Mouse (Mus musculus): ENCODE measurements around the gene Ncor2.

Ncor2 gene

DNA sequence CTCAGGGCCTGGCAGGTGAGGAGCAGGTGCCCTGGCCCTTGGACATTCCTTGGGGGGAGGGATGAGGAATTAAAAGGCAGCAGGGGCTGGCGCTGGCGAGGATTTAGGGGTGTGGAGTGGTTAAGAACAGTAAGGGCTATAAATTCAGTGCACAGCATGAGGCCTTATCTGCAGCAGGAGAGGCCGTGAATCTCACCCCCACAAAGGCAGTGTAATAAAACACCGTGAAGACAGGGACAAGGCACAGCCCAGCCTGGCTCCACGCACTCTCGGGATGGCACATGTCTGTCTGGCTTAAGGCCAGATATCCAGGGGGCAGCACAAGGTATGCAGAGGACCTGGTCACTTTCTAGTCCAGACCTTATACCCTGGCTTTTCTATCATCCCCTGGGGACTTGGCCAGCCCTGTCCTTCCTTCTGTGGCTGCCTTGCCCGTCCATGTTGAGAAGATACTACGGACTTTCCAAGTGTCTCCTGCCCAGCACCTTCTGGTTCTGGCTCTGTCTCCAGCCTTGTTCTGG lies 93.9 kb downstream of the Ncor2 start:
- no peak for DNase-seq

DNA sequence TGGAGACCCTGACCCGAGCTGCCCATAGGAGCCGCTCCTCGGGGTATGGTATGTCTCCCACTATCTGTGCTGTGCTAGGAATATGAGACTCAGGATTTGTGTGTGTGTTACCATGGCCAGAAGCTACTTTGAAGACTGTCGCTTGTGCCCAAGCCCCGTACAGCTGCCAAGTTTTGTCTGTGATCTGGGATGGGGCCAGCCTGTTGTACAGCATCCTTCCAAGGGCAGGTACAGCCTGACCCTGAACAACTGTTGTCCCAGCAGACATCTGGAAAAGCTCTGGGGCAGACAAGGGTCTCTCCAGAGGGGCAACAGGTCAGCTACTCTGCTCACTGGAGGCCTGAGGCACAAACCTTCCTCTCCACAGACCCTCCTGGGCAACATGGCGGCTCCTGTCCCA lies 95.3 kb downstream of the Ncor2 start:
- DNase-seq, result no peak

DNA sequence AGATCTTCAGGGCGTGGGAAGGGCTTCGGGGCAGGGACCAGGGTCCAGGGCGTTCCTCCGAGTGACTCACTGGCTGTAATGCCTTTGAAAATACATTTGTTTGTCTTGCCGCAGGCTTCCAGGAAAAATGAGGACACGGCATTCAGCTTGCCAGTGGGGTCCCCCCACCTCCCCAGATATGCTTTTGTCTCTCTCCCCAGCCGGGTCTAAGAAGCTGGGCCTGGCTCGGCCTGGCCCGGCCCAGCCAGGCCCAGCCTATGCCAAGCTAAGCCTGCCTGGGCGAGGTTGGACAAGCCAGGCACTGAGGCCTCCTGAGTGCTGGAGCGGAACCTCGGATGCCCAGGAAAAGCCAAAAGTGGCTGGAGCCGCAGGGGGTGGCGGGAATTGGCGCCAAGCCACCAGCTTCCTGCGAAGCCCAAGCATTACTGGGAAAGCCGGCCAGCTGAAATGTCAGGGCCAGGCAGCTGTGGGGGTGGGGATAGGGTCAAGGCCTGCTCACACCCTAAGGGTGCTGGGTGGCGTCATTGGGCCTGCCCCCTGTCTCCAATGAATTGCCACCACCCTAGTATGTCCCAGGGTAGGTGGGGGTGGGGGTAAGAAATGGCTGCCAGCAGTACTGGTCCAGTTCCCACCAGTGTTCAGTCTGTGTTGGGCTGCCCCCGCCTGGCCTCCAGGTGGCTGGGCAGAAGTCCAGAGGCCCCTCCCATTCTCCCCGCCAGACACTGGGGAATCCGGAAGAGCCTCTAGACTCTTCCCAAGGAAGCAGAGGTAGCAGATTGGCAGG lies 97.5 kb downstream of the Ncor2 start:
- peak; percentile 57 for DNase-seq

DNA sequence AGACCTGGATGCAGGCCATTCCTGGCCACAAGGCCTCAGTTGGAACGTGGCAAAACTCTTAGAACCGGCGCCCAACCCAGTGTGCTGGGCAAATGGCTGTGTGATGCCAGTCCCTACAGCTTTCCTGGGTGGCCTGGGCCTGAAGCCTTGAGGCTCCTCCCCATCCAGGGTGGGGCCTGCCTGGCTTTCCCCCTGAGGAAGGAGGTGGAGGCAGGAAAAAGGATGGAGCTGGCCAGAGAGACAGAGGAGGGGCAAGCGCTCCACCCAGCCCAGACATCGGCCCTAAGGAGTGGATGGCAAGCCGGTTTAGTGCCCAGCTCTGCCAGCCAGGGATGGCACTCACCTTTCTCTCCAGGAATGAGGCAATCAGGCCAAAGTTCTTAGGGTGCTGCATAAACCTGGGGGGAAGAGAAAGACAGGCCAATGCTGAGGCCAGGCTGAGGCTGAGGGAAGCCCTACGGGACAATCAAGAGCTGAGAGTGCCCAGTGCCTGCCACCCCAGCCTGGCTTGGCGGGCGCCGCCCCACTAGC lies 98.2 kb downstream of the Ncor2 start:
- DNase-seq, result no peak

DNA sequence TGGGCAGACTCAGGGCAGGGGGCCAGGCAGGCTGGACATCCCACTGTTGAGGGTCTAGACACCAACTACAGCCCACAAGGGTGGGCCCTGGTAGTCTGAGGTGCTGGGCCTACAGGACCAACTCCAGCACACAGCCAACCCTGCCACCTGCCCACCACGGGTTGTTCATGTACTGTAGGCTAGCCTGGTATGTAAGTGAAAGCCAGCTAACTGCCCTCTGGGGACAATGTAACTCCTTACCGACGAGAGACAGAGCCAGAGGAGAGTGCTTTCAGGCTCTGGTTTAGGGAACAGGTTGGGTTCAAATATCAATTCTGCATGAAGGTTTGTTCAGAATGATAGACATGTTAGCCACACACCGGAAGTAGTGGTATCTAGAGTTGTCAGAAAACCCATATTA lies 98.7 kb downstream of the Ncor2 start:
- no peak for DNase-seq

DNA sequence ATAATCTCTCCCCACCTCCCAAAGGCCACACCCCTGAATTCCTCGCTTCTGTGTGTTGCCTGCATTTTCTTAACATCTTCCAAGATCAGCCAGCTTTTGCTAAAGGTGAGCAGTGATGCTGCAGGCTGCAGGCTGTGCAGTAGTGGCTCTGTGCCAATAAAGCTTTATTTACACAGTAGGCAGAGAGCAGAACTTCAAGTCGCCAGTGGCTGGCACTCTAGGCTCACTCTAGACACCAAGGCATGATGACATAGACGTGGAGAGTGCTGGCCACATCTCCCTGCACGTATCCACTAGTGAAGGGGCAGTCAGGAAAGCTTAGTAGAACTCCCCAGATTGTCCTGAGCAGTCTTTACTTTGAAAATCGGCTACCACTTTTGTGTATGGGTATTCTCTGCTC lies 100.8 kb downstream of the Ncor2 start:
- no peak for DNase-seq

DNA sequence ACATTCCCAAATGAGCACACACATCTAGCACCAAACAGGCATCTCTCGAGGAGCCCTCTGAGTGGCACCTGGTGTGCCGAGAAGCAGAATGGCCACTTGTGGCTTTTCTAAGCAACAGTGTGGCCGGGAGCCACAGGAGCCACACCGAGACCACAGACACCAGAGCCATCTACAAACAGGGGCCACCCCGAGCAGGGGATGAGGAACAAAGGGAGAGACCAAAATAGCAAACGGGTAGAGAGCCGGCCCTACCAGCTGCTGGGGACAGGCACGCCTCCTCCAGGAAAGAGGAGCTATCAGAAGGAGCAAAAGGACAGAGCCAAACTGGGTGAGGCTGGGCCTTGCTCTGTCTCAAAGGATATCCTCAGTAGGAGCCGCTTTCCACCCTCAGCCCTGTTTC lies 102.8 kb downstream of the Ncor2 start:
- DNase-seq, result no peak

DNA sequence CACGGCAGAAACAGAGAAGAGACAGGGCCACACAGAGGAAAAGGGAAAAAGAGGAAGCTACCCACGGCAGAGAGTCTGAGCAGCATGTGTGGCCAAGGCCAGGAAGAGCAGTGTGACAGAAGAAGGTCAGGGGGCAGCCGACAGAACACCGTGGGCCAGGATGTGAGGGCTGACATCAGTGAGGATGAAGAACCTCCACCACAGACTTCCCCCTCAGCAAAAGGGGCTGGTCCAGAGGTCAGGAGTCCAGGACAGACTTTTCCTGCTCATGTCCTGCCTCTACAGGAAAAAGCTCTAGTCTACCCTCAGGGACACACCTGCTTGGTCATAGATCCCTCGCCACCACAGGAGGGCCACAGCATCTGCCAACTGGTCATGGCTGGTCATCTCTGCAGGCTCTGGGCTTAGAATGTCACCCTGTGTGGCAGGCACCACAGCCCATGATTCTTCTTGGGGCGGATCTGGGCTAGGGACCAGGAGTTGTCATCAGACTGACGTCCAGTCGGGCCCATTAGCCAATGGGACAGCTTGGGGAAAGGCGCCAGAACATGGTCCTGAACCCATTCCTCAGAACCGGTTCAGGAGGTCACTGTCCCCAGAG lies 104.3 kb downstream of the Ncor2 start:
- DNase-seq, result no peak

DNA sequence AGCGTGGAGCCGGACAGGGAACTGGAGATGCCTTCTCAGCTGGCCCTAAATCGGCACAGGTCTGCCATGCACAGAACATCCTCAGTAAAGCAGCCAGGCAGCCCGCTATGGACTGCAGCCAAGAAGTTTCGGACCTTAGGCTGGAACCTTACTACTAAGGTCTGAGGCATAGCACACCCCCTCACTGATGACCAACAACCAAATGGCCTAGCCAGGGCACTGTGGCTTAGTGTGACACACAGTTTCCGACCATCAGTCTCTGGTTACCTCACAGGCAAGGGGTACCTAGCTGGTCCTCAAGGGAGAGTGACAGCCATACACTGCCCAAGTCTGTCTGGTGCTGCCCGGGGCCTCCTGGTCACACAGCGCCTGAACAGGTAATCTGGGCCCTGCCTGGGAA lies 105.1 kb downstream of the Ncor2 start:
- no peak for DNase-seq

DNA sequence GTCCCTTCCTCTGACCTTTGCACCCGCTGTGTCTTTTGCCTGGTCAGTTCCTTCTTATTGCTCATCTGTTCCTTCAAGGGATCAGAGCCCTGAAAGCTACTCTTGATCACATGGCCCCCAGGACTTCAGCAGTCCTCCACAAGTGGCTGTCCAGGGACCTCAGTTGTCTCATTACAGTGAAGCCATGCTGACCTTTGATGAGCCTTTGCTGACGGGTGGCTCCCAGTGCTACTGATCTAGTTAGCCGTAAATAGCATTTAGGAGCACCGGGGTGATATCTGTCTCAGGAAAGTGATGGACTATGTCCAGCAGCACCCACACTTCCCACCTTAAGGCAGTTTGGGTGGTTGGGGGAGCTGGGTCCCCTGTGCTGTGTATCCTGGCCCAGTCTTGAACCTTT lies 105.7 kb downstream of the Ncor2 start:
- DNase-seq, result no peak

DNA sequence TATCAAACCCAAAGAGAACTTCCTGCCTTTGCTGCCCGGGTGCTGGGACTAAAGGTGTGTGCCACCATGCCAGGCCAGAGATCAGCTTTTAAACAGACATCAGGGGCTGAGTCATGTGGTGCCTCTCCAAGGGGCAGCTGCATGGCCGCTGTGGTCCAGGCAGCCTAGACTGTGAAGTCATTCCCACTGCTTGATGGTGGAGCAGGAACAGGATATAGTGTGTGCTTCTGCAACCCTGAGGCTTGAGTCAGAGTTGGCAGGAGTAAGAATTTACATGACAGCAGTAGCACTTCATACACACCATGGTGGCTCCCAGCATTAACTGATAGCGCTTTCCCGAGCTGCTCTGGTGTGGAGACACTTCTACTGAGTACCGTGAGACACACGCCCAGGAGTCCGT lies 106.6 kb downstream of the Ncor2 start:
- DNase-seq, result no peak

DNA sequence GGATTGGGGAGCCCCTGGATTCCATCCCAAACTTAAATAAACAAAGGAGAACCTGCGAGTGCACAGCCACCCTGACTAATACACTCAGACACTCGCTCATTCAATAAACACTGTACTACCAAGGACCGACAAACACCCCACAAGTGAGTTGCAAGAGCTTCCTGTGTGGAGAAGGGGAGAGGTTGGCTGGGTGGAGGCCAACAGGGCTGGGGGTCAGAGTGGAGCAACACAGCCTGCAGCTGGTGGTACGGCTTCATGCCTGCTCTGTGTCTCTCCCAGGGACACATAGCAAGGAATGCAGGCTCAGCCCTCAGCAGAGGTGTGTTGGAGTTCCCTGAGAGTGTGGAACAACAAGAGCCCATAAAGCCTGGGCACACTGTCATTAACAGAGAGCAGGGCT lies 107.1 kb downstream of the Ncor2 start:
- no peak for DNase-seq

DNA sequence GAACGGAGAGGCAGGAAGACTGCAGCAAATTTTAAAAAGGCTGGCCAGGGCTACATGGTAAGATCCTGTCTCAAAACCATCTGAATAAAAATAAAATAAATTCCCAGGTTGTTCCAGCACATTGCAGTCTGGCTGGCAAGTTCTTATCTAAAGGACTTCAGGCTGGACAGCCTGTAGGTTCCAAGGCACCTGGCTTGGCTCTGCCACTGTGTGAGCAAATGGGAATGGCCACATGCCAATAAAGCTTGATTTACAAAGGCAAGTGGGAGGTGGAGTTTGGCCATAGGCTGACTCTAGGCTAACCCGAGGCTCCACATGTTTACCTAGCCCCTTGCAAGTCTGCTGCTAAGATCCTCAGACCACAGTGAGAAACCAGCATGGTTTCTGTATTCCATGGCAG lies 108.6 kb downstream of the Ncor2 start:
- no peak for DNase-seq

DNA sequence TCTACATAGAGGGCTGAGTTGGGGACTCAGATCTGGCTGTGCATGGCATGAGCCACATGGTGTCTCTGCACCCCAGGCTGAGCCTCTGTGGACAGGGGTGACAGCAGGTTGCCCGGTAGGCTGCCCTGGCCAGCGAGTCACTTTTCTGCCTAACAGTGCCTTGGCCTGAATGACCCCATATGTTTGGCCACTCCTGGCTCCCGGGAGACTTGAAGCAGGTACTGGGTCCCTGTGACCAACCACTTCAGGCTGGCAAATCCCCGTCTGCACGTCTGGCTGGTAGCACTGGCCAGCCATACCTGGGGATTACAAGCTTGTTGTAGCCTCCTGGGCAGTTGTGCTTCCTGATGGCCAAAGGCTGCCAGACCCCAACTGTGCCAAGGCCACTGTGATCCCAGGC lies 109.1 kb downstream of the Ncor2 start:
- no peak for DNase-seq

DNA sequence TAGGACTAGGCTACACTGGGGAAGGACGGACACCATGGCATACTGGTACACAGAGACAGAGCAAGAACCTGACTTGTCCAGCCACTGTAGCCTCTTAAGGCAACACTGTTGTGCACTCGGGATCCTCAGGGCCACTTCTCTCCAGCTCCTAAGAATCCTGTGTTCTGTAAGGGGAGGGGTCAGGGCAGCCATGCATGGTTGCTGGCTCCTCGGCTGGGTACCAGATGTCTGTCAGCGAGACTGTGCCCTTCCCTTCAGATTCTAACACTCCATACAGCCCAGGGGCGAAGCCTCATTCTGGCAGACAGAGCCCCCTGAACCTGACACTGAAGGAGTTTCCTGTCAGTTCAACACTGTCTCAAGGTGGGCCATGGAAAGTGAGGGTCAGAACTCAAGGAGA lies 109.6 kb downstream of the Ncor2 start:
- DNase-seq, result no peak

DNA sequence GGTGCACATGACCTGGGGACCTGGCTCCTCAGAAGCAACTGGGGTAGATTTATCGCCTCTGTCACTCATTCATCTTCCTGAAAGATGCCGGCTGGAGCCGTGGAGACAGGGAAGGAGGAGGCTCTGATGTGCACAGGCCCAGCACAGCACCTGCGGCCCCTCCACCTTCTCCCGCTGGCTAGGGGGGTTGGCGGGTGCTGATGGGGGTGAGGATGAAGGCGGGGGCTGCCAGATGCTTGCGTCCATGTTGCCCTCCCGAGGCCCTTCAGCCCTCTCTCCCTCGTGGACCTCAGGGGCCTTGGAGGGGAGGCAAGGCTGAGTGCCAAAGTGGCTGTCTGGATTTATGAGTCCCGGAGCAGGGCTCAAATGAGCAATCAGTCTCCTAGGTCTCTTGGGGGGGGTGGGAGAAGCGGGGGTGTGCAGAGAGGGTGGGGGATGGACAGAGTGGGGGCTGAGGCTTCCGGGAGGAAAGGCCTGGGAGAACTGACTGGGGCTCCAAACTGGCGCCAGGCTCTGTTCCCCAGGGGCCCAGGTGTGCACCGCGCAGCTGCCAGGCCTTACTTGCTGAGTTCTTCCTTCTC lies 110.6 kb downstream of the Ncor2 start:
- no peak for DNase-seq

DNA sequence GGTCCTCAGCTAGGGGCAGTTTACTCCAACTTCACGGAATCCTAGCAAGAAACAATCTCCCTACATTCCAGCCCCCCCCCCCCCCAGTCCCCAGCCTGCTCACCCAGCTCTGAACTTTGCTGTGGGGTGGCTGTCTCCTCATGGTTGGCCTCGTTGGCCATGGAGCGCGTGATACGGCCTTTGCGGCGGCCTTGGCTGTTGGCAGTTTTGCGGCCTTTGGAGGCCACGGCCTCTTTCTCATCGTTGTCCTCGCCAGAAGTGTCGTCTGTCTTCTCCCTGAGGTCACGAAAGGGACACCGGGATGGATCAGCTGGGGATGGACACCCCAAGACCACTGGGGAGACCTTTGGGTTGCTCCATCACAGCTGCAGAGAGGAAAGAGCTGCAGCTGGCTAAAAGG lies 111.3 kb downstream of the Ncor2 start:
- no peak for DNase-seq

DNA sequence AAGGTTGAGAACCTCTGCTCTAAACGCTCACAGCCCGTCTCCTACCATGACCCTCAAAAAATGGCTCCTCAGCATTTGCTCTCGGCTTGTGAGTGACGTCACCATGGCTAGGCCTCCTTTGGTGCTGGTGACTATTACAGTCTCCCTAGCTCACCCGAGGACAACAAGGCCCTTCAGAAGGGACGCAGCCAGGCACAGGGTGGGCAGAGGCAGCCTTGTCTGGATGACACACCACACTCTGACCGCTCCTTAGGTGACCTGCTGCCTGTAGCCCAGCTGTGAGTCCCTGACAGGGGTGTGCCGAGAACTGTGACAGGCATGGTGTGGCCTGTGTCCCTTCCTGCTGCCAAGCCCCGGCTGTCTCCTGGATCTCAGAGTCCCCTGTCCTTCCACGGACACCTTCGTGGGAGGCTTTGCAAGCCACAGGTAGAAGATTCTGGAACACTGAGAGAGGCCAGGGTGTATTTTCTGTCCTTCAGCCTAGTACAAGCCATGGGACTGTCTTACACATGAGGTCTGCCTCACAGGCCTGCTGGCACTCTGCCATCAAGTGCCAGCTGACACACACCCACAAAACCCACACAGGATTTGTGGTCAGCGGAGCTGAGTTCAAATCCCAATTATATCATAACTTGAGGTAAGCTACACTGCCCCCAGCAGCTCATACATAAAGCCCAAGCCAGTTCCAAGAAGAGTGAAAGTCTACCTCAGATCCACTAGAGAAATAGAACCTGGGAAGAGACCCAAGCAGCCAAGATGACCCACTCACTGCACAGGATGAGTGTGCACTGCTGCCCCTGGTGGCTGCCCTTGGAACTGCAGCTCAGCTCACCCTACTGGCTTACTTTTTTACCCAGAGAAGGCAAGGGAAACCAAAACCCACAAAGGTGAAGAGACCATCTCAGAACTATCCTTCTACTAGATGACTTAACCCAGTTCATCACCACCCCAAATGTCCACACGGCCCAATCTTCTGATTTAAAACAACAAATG lies 112.2 kb downstream of the Ncor2 start:
- peak; percentile 75 for DNase-seq

DNA sequence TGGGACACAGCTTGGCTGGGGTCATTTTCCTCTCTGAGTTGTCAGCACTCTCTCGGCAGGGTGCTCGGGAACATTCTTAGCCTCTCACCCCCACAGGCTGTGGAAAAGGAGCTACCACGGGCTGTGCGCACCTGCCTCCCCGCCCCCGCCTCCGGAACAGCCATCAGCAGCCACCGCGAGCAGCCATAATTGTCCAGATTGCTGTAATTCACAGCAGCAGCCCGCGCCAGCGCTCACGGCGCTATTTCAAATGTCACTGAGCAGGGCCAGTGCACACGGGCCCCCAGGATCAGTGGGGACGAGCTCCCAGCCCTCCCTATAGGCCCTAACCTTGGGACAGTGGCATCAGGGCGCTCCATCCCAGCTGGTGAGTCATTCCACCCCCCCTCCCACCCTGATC lies 116.0 kb downstream of the Ncor2 start:
- peak; percentile 79 for DNase-seq

DNA sequence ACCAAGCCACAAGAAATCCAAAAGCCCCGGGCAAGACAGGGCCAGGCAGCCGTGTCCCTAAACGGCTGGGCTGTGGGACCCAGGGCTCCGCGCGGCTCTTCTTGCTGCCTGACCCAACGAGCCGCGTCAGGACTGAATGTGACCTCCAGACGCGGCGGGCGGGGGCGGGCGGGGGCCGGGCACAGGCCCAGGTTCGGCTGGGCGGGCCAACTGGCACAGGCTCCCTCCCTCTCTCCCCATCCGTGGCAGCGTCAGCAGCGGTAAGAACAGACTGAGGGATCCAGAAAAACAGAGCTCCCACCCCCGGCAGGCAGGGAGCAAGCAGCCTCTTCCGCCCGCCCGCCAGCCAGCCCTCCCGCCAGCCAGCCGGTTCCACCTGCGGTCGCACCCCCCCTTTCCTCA lies 120.8 kb downstream of the Ncor2 start:
- DNase-seq, result peak; percentile 89

DNA sequence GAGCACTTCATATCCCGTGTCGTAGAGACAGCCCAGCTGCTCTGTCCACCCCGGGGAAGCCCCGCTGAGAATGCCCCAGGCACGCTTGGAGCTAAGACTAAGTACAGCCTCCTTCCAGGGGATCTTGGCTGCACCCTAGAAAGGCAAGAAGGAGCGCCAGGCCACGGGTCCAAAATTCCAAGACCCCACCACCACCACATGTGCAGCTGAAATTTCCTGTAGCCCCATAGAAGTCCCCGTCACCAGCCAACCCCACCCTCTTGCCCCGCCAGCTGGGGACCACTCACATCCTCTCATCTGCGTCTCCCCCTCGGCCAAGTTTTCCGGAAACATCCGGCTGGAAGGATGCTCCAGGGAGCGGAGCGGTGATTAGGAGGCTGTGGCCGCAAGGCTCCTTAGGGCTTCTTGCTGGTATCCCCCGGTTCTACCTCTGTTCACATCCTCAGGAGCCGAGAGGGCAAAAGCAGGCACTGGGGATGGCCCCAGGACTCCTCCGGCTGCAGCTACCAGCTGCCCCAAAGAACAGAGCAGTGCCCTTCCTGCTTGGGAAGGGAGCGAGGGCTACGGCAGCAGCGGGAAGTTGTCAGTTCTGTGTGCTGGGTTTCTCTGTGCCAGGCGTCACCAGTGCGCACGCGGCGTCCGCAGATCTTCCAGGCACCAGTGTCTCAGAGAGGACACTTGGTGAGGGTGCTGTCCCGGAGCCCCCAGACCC lies 121.3 kb downstream of the Ncor2 start:
- no peak for DNase-seq
